Mouse (Mus musculus): ENCODE results near the gene Klri1. TPM values are rescaled to one million over a fixed set of nuclear protein-coding genes. Genes with fewer than 3 reads are reported as not detected.
"Not testable (repeated sequence)": the region's sequence is repeated elsewhere in the genome, so short reads cannot be mapped to it uniquely, and the experiment has no call there.

The Klri1 gene
- polyA plus RNA-seq, 1 experiment from 2014 or later = not detected

DNA sequence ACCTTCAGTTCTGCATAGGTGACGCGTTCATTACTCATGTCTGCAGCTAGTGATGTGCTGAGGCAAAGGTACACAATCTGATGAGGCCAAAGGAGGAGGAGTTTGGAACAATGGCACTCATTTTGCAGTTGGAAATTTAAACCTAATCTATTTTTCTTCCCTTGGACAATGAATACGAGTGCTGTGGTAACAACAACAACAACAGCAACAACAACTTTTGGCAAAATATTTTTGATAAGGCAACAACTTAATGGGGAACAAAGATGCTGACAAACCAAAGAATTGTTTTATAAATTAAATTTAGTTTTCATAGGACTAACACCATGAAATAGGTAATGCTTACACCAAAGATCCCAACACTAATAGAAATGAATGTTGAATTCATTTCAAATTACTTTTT is 38.1 kb downstream of the Klri1 start, which contains the start of gene Klrc1:
TSS of gene Klrc1 (minus strand) at position 101 of the 400 bp plus-strand sequence.
- H3K4me1 ChIP-seq (replicated peaks) = no peaks in the 10 kb centered on the region
- no peaks in the 10 kb centered on the region for H3K9me3 ChIP-seq (replicated peaks)
- no peak within 1 kb of the TSS for H3K27ac ChIP-seq (replicated peaks)
- no peak within 1 kb of the TSS for H3K4me3 ChIP-seq (replicated peaks)
- no peaks in the 10 kb centered on the region for H3K36me3 ChIP-seq (replicated peaks)
- no peak within 1 kb of the TSS for H3K9ac ChIP-seq
- H3K27me3 ChIP-seq = no peaks in the 10 kb centered on the region
- 57% methylated on average over 3 of the region's 3 CpGs for WGBS (ENCODE audit: insufficient replicate concordance)
- no peak within 1 kb of the TSS for H3K4me2 ChIP-seq
- ATAC-seq (ENCODE audit: insufficient read depth) = no peak

DNA sequence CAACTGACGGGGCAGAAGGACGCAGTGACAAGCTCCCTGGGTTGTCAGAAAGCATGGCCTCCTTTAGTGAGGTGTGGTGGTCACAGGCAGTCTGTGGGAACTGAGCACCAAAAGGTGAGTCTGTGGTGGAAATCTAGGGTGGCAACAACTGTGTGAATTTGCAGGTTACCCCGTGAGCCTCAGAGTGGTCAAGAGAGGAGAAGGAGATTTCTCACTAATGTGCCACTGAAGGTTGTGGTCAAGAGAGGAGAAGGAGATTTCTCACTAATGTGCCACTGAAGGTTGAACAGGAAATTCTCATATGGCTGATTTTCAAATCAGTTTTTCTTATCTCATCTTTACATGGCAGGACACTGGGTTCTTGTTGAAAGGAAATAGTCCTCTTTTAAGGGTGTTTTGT is 55.6 kb downstream of the Klri1 start:
- WGBS (ENCODE audit: insufficient replicate concordance) = 0% methylated on average over 1 of the region's 3 CpGs
- ATAC-seq (ENCODE audit: insufficient read depth); H3K4me3 ChIP-seq (replicated peaks); H3K9me3 ChIP-seq (replicated peaks); H3K4me2 ChIP-seq; H3K4me1 ChIP-seq (replicated peaks); H3K27ac ChIP-seq (replicated peaks); H3K36me3 ChIP-seq (replicated peaks); H3K9ac ChIP-seq; H3K27me3 ChIP-seq: not testable (repeated sequence)

DNA sequence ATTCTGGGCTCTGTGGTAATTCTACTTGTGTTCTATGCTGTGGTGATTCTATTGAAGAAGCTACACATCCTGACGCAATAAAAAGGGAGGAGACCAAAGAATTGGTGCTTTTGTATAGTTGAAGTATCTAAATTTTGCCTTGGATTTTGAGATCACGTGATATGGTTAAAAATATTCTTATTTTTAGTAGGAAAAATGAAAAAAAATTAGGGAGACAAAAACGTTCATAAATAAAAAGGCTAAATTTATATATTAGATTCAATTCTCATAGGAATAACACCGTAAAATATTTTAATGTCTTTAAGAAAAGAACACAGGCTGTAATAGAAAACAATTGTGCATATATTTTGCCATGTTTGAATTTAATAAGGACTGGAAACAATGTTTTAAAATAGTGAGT is 56.3 kb downstream of the Klri1 start, which contains the start of gene Klrc2:
TSS of gene Klrc2 (minus strand) at position 101 of the 400 bp plus-strand sequence.
- H3K36me3 ChIP-seq (replicated peaks); H3K27ac ChIP-seq (replicated peaks); ATAC-seq (ENCODE audit: insufficient read depth); H3K9ac ChIP-seq; H3K9me3 ChIP-seq (replicated peaks); H3K4me2 ChIP-seq; H3K4me3 ChIP-seq (replicated peaks); H3K27me3 ChIP-seq; H3K4me1 ChIP-seq (replicated peaks): not testable (repeated sequence)
- 54% methylated on average over 4 of the region's 4 CpGs for WGBS (ENCODE audit: insufficient replicate concordance)

Small RNA genes within 50 kb of the gene (microRNA-seq; reads per million reads assigned to microRNA genes)
- not detected for gene Mir680-1

Other genes starting within 250 kb of the Klri1 start
- gene Olr1, start 210.0 kb downstream of the Klri1 start, polyA plus RNA-seq (2015; fragmentation: Nextera tagmentation; extraction: Ambion mirVana) = 1.2 and 1.3 TPM in 2 replicates
- gene Tmem52b, start 204.6 kb downstream of the Klri1 start, polyA plus RNA-seq (2015; fragmentation: Nextera tagmentation; extraction: Ambion mirVana) = 0.02 TPM in 1 of 2 replicates, not detected in the other
- gene Gabarapl1, start 184.0 kb downstream of the Klri1 start, polyA plus RNA-seq (2015; fragmentation: Nextera tagmentation; extraction: Ambion mirVana) = 26.3 and 27.7 TPM in 2 replicates
- gene Klre1, start 139.2 kb downstream of the Klri1 start, polyA plus RNA-seq (2015; fragmentation: Nextera tagmentation; extraction: Ambion mirVana) = 0.07 TPM in 1 of 2 replicates, not detected in the other
- 0.70 and 0.76 TPM in 2 replicates for gene Klrd1, start 125.3 kb downstream of the Klri1 start, polyA plus RNA-seq (2015; fragmentation: Nextera tagmentation; extraction: Ambion mirVana)
- 0.54 and 0.93 TPM in 2 replicates for gene Klrk1, start 93.3 kb downstream of the Klri1 start, polyA plus RNA-seq (2015; fragmentation: Nextera tagmentation; extraction: Ambion mirVana)
- gene Klrc3, start 73.8 kb downstream of the Klri1 start, polyA plus RNA-seq (2015; fragmentation: Nextera tagmentation; extraction: Ambion mirVana) = not detected in 2 replicates
- not detected in 2 replicates for gene Klrc2, start 56.4 kb downstream of the Klri1 start, polyA plus RNA-seq (2015; fragmentation: Nextera tagmentation; extraction: Ambion mirVana)
- gene Klrc1, start 38.2 kb downstream of the Klri1 start, polyA plus RNA-seq (2015; fragmentation: Nextera tagmentation; extraction: Ambion mirVana) = 0.22 and 0.33 TPM in 2 replicates
- gene Klri2, start 23.4 kb upstream of the Klri1 start, polyA plus RNA-seq (2015; fragmentation: Nextera tagmentation; extraction: Ambion mirVana) = 0.02 TPM in 1 of 2 replicates, not detected in the other
- not detected in 2 replicates for gene Gm156, start 67.1 kb upstream of the Klri1 start, polyA plus RNA-seq (2015; fragmentation: Nextera tagmentation; extraction: Ambion mirVana)
- not detected in 2 replicates for gene Gm17631, start 145.5 kb upstream of the Klri1 start, polyA plus RNA-seq (2015; fragmentation: Nextera tagmentation; extraction: Ambion mirVana)
- 0.29 and 0.60 TPM in 2 replicates for gene Klra17, start 159.5 kb upstream of the Klri1 start, polyA plus RNA-seq (2015; fragmentation: Nextera tagmentation; extraction: Ambion mirVana)
- 0.10 TPM in 1 of 2 replicates, not detected in the other for gene Klra5, start 200.5 kb upstream of the Klri1 start, polyA plus RNA-seq (2015; fragmentation: Nextera tagmentation; extraction: Ambion mirVana)

Data from liver, embryonic 15.5 days (tissue).